Mouse (Mus musculus): Measurements from ENCODE around the gene Tmem206. TPM values are rescaled to one million over a fixed set of nuclear protein-coding genes. Genes with fewer than 3 reads are reported as not detected.

Gene Tmem206
- polyA plus RNA-seq, 1 experiment from 2014 or later: 6.7 TPM

DNA sequence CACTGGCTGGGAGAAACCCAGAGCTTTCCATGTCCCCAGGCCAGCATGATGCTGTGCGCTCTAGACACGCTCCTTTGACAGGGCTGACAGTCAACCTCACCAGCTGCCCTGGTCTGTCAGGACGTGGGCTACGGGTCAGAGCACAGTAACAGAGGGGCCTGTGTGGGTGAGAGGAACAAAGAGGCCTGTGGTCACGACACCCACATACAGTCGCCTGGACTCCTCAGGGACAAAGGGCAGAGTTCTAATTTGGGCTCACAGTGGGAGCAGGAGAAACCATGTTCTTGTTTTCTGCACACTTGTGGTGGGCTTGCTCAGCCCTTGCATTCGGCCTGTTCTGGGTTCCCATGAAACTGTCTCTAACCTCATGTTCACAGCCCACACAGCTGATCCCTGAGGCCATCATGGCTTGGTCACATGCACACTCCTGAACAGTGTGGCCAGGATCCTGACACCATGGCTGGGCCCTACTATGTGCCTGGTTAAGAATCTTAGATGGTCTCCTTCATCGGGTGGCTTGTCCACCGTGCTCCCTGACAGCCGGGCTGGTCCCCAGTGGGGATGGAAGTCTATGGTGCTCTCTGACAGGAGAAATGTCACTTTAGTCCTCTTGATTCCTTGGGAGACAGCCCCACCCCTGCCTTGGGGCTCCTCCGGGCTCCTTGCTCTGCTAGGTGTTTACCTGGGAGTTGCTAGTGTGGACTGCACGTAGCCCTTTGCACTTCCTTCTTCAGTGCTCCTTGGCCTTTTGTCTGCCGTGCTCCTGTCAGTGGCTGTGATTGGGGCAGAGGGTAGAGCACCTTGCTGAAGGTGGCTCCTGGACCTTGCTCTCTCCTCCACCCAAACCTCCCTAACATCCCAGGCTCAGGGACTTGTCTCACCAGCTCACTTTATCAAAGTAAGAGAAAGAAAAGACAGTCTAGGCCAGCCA, 42.3 kb upstream of the Tmem206 start:
- 77% methylated on average over 13 of the region's 13 CpGs for WGBS
- Histone ChIP-seq H3K9ac (ENCODE audit: low read length) (no peak overlapping the region), H3K4me2 (replicated peaks; ENCODE audit: low read depth) (no peak overlapping the region), H3K36me3 (ENCODE audit: control insufficient read depth, insufficient read depth, low read length) (no peaks in the 10 kb centered on the region), H3K4me3 (ENCODE audit: low read depth, low read length) (no peak overlapping the region), H3K27me3 (ENCODE audit: control insufficient read depth, insufficient read depth, low read length) (no peaks in the 10 kb centered on the region), H3K4me1 (replicated peaks; ENCODE audit: control insufficient read depth, insufficient read depth) (no peaks in the 10 kb centered on the region; the same call in 1 of the 2 replicates), H3K9me3 (ENCODE audit: control insufficient read depth, low read length) (no peaks in the 10 kb centered on the region), H3K27ac (replicated peaks) (peak overlapping the region; percentile 65)
- ATAC-seq (ENCODE audit: low FRiP score, low TSS enrichment) (peak; percentile 81), DNase-seq (ENCODE audit: low spot score) (peak; percentile 71)
- TF ChIP-seq EP300 (optimal IDR thresholded peaks at IDR 0.05) (no peak), CTCF (IDR thresholded peaks at IDR 0.05; ENCODE audit: low read depth) (no peak)

- TF ChIP-seq EP300 (optimal IDR thresholded peaks at IDR 0.05): no peak
- TF ChIP-seq CTCF (IDR thresholded peaks at IDR 0.05; ENCODE audit: low read depth): no peak
- no peak overlapping the region for H3K4me3 ChIP-seq (ENCODE audit: low read depth, low read length)
- ATAC-seq (ENCODE audit: low FRiP score, low TSS enrichment): no peak
- DNase-seq (ENCODE audit: low spot score): peak; percentile 37
- no peak overlapping the region for H3K9ac ChIP-seq (ENCODE audit: low read length)
- no peaks in the 10 kb centered on the region for H3K27me3 ChIP-seq (ENCODE audit: control insufficient read depth, insufficient read depth, low read length)
- no peaks in the 10 kb centered on the region; the same call in 1 of the 2 replicates for H3K4me1 ChIP-seq (replicated peaks; ENCODE audit: control insufficient read depth, insufficient read depth)
- WGBS: 76% methylated on average over 8 of the region's 8 CpGs
- no peak overlapping the region for H3K4me2 ChIP-seq (replicated peaks; ENCODE audit: low read depth)
- no peaks in the 10 kb centered on the region for H3K9me3 ChIP-seq (ENCODE audit: control insufficient read depth, low read length)
- H3K27ac ChIP-seq (replicated peaks): no peak overlapping the region
- H3K36me3 ChIP-seq (ENCODE audit: control insufficient read depth, insufficient read depth, low read length): no peaks in the 10 kb centered on the region
Observed at GRCm38 (mm10) chr1:191284502-191284901, 41.2 kb upstream of the Tmem206 start.

- DNase-seq (ENCODE audit: low spot score) (peak; percentile 84), ATAC-seq (ENCODE audit: low FRiP score, low TSS enrichment) (peak; percentile 65)
- 36% methylated on average over 8 of the region's 8 CpGs for WGBS
- Histone ChIP-seq H3K27me3 (ENCODE audit: control insufficient read depth, insufficient read depth, low read length) (no peaks in the 10 kb centered on the region), H3K4me1 (replicated peaks; ENCODE audit: control insufficient read depth, insufficient read depth) (no peaks in the 10 kb centered on the region), H3K4me3 (ENCODE audit: low read depth, low read length) (no peak overlapping the region), H3K27ac (replicated peaks) (no peak overlapping the region), H3K4me2 (replicated peaks; ENCODE audit: low read depth) (no peak overlapping the region), H3K9me3 (ENCODE audit: control insufficient read depth, low read length) (no peaks in the 10 kb centered on the region), H3K9ac (ENCODE audit: low read length) (no peak overlapping the region), H3K36me3 (ENCODE audit: control insufficient read depth, insufficient read depth, low read length) (no peaks in the 10 kb centered on the region)
- TF ChIP-seq CTCF (IDR thresholded peaks at IDR 0.05; ENCODE audit: low read depth) (peak; percentile 85), EP300 (optimal IDR thresholded peaks at IDR 0.05) (no peak)
Observed at GRCm38 (mm10) chr1:191288762-191289161, 37.0 kb upstream of the Tmem206 start.

DNA sequence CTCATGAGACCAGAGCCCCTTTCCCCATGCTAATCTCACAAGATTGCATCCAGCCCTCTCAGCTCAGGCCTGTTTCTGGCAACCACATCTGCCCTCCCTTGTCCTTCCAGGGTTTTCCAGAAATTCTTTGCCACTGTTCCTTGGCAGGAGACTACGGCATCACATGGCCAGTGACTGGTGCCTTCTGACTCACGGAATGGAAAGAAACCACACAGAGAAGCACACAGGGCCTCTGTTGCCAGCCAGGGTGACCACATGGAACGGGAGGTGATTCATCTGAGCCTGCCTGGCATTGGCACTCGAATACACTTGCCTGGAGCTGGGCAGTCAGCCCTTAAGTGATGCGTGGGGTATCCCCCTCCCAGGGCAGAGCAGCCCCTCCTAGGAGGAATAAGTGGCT, 33.4 kb upstream of the Tmem206 start:
- H3K9me3 ChIP-seq (ENCODE audit: control insufficient read depth, low read length): no peaks in the 10 kb centered on the region
- H3K27me3 ChIP-seq (ENCODE audit: control insufficient read depth, insufficient read depth, low read length): no peaks in the 10 kb centered on the region
- H3K4me1 ChIP-seq (replicated peaks; ENCODE audit: control insufficient read depth, insufficient read depth): peaks cover 5% of the 10 kb centered on the region
- H3K36me3 ChIP-seq (ENCODE audit: control insufficient read depth, insufficient read depth, low read length): no peaks in the 10 kb centered on the region
- ATAC-seq (ENCODE audit: low FRiP score, low TSS enrichment) (peak; percentile 47), DNase-seq (ENCODE audit: low spot score) (peak; percentile 52)
- no peak overlapping the region for H3K4me2 ChIP-seq (replicated peaks; ENCODE audit: low read depth)
- H3K27ac ChIP-seq (replicated peaks): no peak overlapping the region
- WGBS: 65% methylated on average over 5 of the region's 5 CpGs
- no peak overlapping the region for H3K4me3 ChIP-seq (ENCODE audit: low read depth, low read length)
- no peak for TF ChIP-seq EP300 (optimal IDR thresholded peaks at IDR 0.05)
- no peak for TF ChIP-seq CTCF (IDR thresholded peaks at IDR 0.05; ENCODE audit: low read depth)
- no peak overlapping the region for H3K9ac ChIP-seq (ENCODE audit: low read length)

- peak; percentile 73 for ATAC-seq (ENCODE audit: low FRiP score, low TSS enrichment)
- Histone ChIP-seq H3K4me2 (replicated peaks; ENCODE audit: low read depth) (no peak overlapping the region), H3K9ac (ENCODE audit: low read length) (no peak overlapping the region), H3K27ac (replicated peaks) (no peak overlapping the region), H3K9me3 (ENCODE audit: control insufficient read depth, low read length) (no peaks in the 10 kb centered on the region), H3K4me1 (replicated peaks; ENCODE audit: control insufficient read depth, insufficient read depth) (peaks cover 5% of the 10 kb centered on the region), H3K27me3 (ENCODE audit: control insufficient read depth, insufficient read depth, low read length) (no peaks in the 10 kb centered on the region), H3K36me3 (ENCODE audit: control insufficient read depth, insufficient read depth, low read length) (no peaks in the 10 kb centered on the region), H3K4me3 (ENCODE audit: low read depth, low read length) (no peak overlapping the region)
- no peak for DNase-seq (ENCODE audit: low spot score)
- TF ChIP-seq EP300 (optimal IDR thresholded peaks at IDR 0.05) (no peak), CTCF (IDR thresholded peaks at IDR 0.05; ENCODE audit: low read depth) (no peak)
- 93% methylated on average over 2 of the region's 2 CpGs for WGBS
Observed at GRCm38 (mm10) chr1:191293051-191293450, 32.7 kb upstream of the Tmem206 start.

All from stomach, postnatal 0 days (tissue).